Mouse (Mus musculus) liver, adult 2 months (tissue): ENCODE results near the gene Dnase1l2.

ENCODE experiments used
- CTCF ChIP-seq: fragments of 200-500 bp; IDR thresholded peaks from 2 replicates; pipeline ENCODE4 v1.5.1; 2011; ENCODE audit warnings: low read depth, low read length, control low read depth
- POLR2A ChIP-seq: fragments of 200-500 bp; IDR thresholded peaks from 2 replicates; pipeline ENCODE4 v1.6.1; 2011; ENCODE audit warnings: low read length, control low read depth; ENCODE audit not compliant: insufficient read depth; ENCODE audit errors: extremely low read depth

- TF ChIP-seq POLR2A (no peak), CTCF (no peak)
Measured at GRCm38 (mm10) chr17:24443409-24443808, 504 bp upstream of the Dnase1l2 start.
